Mouse (Mus musculus): ENCODE measurements around the gene Prkn. TPM values are rescaled to one million over a fixed set of nuclear protein-coding genes. Genes with fewer than 3 reads are reported as not detected.

Prkn gene
- polyA plus RNA-seq, 1 experiment from 2014 or later: 2.8 TPM

DNA sequence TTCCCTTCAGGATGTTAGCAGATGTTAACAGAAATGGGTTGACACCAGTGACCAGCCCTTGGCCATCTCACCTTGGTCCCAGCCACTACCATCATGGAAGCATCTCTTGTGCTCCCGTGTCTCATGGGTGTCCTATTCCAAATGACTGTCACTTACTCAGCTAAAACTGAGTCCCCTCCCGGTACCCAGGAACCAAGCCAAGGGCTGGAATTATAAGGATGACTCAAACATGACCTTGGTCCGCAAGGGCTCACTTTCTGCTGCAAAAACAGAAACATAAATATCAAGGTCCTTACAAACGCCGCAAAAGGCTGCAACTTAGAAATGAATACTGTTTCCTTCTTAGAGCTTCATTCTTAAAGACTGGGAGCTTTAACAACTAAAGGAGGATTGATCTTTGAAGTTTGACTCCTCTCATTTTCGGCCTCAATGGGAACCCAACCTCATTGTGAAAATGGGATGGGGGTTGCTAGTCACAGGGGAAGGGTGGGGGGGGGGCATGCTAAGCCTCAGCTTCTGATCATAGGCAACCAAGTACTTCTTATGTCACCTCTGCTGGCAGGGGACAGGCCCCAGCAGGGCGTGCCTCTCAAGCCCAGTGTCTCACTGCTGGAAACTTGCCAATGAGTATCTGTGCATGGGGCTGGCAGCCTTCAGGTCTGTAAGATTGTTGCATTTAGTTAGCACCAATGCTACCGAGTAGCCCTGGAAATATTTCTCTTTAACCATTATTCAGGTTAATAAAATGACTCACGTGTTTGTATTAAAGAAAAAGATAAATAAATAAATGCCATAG lies 1208.7 kb downstream of the Prkn start:
- TF ChIP-seq CTCF (IDR thresholded peaks at IDR 0.05): no peak
- TF ChIP-seq EP300 (IDR thresholded peaks at IDR 0.05): no peak
- no peak overlapping the region for H3K4me2 ChIP-seq (replicated peaks; ENCODE audit: low read depth, low read length)
- no peaks in the 10 kb centered on the region for H3K27me3 ChIP-seq (replicated peaks; ENCODE audit: insufficient read depth, low read length)
- H3K9ac ChIP-seq (replicated peaks; ENCODE audit: low read depth): no peak overlapping the region
- no peaks in the 10 kb centered on the region for H3K36me3 ChIP-seq (ENCODE audit: insufficient read depth, low read length)
- WGBS: 53% methylated on average over 9 of the region's 9 CpGs
- ATAC-seq: no peak
- no peak for DNase-seq (ENCODE audit: low spot score)
- no peaks in the 10 kb centered on the region for H3K9me3 ChIP-seq (ENCODE audit: low read length)
- H3K27ac ChIP-seq (ENCODE audit: low read length): no peak overlapping the region
- no peaks in the 10 kb centered on the region for H3K4me1 ChIP-seq (ENCODE audit: insufficient read depth, low read depth, low read length)
- no peak overlapping the region for H3K4me3 ChIP-seq (ENCODE audit: low read depth, low read length)

DNA sequence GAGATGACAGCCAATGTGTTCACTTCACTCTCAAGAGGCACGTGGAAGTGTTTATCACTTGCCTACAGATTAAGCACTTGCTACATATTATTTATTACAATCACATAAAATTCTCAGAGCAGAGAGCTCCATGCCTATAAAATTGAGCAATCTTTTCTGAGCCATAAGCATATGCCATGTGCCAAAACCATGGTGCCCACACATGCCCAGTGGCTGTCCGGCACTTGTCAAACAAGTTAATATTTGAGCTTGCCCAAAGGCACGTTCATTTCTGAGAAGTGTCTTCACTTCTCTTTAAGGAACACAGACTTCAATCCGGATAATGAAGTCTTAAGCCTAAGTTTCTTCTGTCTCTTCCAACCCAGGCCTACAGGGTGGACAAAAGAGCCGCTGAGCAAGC lies 1210.1 kb downstream of the Prkn start:
- Histone ChIP-seq H3K9me3 (ENCODE audit: low read length) (no peaks in the 10 kb centered on the region), H3K4me3 (ENCODE audit: low read depth, low read length) (no peak overlapping the region), H3K9ac (replicated peaks; ENCODE audit: low read depth) (no peak overlapping the region), H3K27ac (ENCODE audit: low read length) (no peak overlapping the region), H3K4me1 (ENCODE audit: insufficient read depth, low read depth, low read length) (no peaks in the 10 kb centered on the region), H3K4me2 (replicated peaks; ENCODE audit: low read depth, low read length) (no peak overlapping the region), H3K36me3 (ENCODE audit: insufficient read depth, low read length) (no peaks in the 10 kb centered on the region), H3K27me3 (replicated peaks; ENCODE audit: insufficient read depth, low read length) (no peaks in the 10 kb centered on the region)
- no peak for DNase-seq (ENCODE audit: low spot score)
- 65% methylated on average over 5 of the region's 5 CpGs for WGBS
- TF ChIP-seq CTCF (IDR thresholded peaks at IDR 0.05) (no peak), EP300 (IDR thresholded peaks at IDR 0.05) (no peak)
- no peak for ATAC-seq

GRCm38 (mm10) chr17:12051031-12051430 lies 1210.8 kb downstream of the Prkn start:
- 70% methylated on average over 3 of the region's 3 CpGs for WGBS

DNA sequence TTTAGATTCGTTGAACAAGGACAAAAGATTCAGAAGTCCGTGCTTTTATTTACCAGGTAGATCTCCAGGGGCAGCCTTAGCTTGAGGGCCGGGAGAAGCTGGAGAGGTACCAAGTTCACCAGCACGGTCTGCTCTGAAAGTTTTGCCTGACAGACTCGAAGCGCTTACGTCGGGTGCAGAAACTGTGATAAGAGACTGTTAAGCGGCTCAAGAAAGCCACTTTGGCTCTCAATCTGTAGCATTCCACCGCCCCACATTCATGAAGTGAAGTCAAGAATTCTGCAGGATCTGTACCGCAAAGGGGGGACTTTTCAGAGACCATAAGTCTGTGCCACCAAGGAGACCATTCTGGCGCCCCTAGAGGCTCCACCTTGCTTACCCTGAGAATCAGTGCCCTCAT lies 1212.5 kb downstream of the Prkn start:
- no peaks in the 10 kb centered on the region for H3K27me3 ChIP-seq (replicated peaks; ENCODE audit: insufficient read depth, low read length)
- 0 out of 2 replicates have a peak overlapping the region, but pooled peaks have one; percentile 11 for H3K27ac ChIP-seq (ENCODE audit: low read length)
- TF ChIP-seq CTCF (IDR thresholded peaks at IDR 0.05): 0 out of 2 replicates have a peak, but pooled peaks have one; percentile 17
- TF ChIP-seq EP300 (IDR thresholded peaks at IDR 0.05): peak; percentile 52; the same call in 1 of the 2 replicates
- H3K4me3 ChIP-seq (ENCODE audit: low read depth, low read length): no peak overlapping the region
- 70% methylated on average over 12 of the region's 12 CpGs for WGBS
- H3K9ac ChIP-seq (replicated peaks; ENCODE audit: low read depth): no peak overlapping the region
- H3K36me3 ChIP-seq (ENCODE audit: insufficient read depth, low read length): no peaks in the 10 kb centered on the region
- DNase-seq (ENCODE audit: low spot score): no peak
- ATAC-seq: peak; percentile 58
- no peaks in the 10 kb centered on the region for H3K9me3 ChIP-seq (ENCODE audit: low read length)
- H3K4me2 ChIP-seq (replicated peaks; ENCODE audit: low read depth, low read length): no peak overlapping the region
- no peaks in the 10 kb centered on the region for H3K4me1 ChIP-seq (ENCODE audit: insufficient read depth, low read depth, low read length)

More at GRCm38 (mm10) chr17:12051031-12051430, 1210.8 kb downstream of the Prkn start:
- ATAC-seq: peak; percentile 66
- no peak for TF ChIP-seq CTCF (IDR thresholded peaks at IDR 0.05)
- 0 out of 2 replicates have a peak, but pooled peaks have one; percentile 17 for TF ChIP-seq EP300 (IDR thresholded peaks at IDR 0.05)
- no peaks in the 10 kb centered on the region for H3K27me3 ChIP-seq (replicated peaks; ENCODE audit: insufficient read depth, low read length)
- no peak overlapping the region for H3K4me2 ChIP-seq (replicated peaks; ENCODE audit: low read depth, low read length)
- H3K9ac ChIP-seq (replicated peaks; ENCODE audit: low read depth): no peak overlapping the region
- H3K9me3 ChIP-seq (ENCODE audit: low read length): no peaks in the 10 kb centered on the region
- H3K27ac ChIP-seq (ENCODE audit: low read length): no peak overlapping the region
- H3K36me3 ChIP-seq (ENCODE audit: insufficient read depth, low read length): no peaks in the 10 kb centered on the region
- H3K4me3 ChIP-seq (ENCODE audit: low read depth, low read length): no peak overlapping the region
- no peak for DNase-seq (ENCODE audit: low spot score)
- no peaks in the 10 kb centered on the region for H3K4me1 ChIP-seq (ENCODE audit: insufficient read depth, low read depth, low read length)

- H3K4me2 ChIP-seq (replicated peaks; ENCODE audit: low read depth, low read length): no peak overlapping the region
- H3K36me3 ChIP-seq (ENCODE audit: insufficient read depth, low read length): no peaks in the 10 kb centered on the region
- H3K9ac ChIP-seq (replicated peaks; ENCODE audit: low read depth): no peak overlapping the region
- no peak for ATAC-seq
- no peak for TF ChIP-seq EP300 (IDR thresholded peaks at IDR 0.05)
- no peak for TF ChIP-seq CTCF (IDR thresholded peaks at IDR 0.05)
- H3K4me1 ChIP-seq (ENCODE audit: insufficient read depth, low read depth, low read length): no peaks in the 10 kb centered on the region
- H3K27ac ChIP-seq (ENCODE audit: low read length): no peak overlapping the region
- H3K27me3 ChIP-seq (replicated peaks; ENCODE audit: insufficient read depth, low read length): no peaks in the 10 kb centered on the region
- no peak for DNase-seq (ENCODE audit: low spot score)
- H3K4me3 ChIP-seq (ENCODE audit: low read depth, low read length): no peak overlapping the region
- H3K9me3 ChIP-seq (ENCODE audit: low read length): no peaks in the 10 kb centered on the region
- 64% methylated on average over 6 of the region's 6 CpGs for WGBS
These were observed 1218.9 kb downstream of the Prkn start for GRCm38 (mm10) chr17:12059041-12059440.

DNA sequence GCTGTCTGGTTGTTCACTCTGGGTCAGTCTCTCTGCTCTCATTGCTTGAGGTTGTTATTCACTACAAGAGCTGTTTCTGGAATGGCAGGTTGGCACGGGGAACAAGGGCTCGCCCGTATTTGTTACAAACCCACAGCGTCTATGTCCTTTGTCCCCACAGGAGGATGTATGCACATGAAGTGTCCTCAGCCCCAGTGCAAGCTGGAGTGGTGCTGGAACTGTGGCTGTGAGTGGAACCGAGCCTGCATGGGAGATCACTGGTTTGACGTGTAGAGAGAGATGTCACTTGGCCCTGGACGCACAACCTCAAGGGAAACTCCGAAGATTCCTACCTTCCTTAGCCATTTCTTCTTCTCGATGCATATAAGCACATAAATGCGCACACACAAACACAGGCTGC lies 1221.2 kb downstream of the Prkn start:
- Histone ChIP-seq H3K27ac (ENCODE audit: low read length) (no peak overlapping the region), H3K9me3 (ENCODE audit: low read length) (no peaks in the 10 kb centered on the region), H3K27me3 (replicated peaks; ENCODE audit: insufficient read depth, low read length) (no peaks in the 10 kb centered on the region), H3K4me3 (ENCODE audit: low read depth, low read length) (no peak overlapping the region), H3K4me2 (replicated peaks; ENCODE audit: low read depth, low read length) (no peak overlapping the region), H3K9ac (replicated peaks; ENCODE audit: low read depth) (no peak overlapping the region), H3K4me1 (ENCODE audit: insufficient read depth, low read depth, low read length) (no peaks in the 10 kb centered on the region), H3K36me3 (ENCODE audit: insufficient read depth, low read length) (no peaks in the 10 kb centered on the region)
- ATAC-seq (no peak), DNase-seq (ENCODE audit: low spot score) (no peak)
- WGBS: 71% methylated on average over 10 of the region's 10 CpGs
- TF ChIP-seq EP300 (IDR thresholded peaks at IDR 0.05): no peak
- no peak for TF ChIP-seq CTCF (IDR thresholded peaks at IDR 0.05)

Measured in lung, postnatal 0 days (tissue).